Mouse (Mus musculus) NIH3T3 (cell line): ENCODE data around the gene Hoxc6.

Experiments used
- DNase-seq: peaks from one replicate; pipeline ENCODE4 v3.0.0-alpha.2; 2012; ENCODE audit warnings: low read depth

Hoxc6 gene

GRCm38 (mm10) chr15:102990461-102991397, 7.3 kb upstream of the Hoxc6 start, which contains the start of gene Hoxc8:
Gene Hoxc8 (plus strand): TSS chr15:102990607.
- DNase-seq = no peak

DNA sequence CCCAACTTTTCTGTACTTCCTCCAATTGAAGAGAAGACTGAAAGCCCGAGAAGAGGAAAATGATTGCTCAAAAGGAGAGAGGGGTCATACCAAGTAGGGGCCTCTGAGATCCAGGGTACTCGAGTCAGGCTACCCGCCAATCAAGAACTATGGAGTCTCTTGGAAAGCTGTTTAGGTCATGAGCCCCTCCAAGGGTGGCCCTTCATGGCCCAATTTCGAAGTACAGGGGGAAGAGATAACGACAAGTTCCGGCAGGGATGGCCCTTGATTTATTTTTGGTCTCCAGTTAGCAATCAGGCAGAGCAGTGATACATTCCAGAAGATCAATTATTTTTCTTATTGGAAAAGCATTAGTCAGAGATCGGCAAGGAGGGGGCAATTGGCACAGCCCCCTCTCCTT, 6.3 kb upstream of the Hoxc6 start:
- DNase-seq = no peak

DNA sequence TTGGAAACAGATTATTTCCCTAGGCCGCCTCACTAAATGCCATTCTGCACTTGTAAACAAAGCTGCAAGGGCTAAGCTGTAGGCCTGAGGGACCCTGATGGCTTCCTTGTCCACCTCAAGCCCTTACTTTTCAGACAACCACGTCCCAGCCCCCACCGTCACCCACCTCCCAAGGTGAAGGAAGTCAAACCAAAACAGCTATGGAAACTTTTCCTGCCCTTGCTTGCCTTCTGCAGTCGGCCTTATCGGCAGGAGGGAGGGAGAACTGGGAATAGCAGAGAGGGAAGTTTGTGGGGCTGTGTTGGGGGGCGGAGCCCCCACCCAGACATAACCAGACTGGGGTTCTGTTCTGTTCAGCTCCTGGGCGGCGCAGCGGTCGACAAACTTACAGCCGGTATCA, 5.9 kb upstream of the Hoxc6 start:
- DNase-seq = no peak

GRCm38 (mm10) chr15:102992863-102993262, 5.2 kb upstream of the Hoxc6 start:
- no peak for DNase-seq

- DNase-seq = no peak
Measured at GRCm38 (mm10) chr15:102996548-102996947, 1.5 kb upstream of the Hoxc6 start.

DNA sequence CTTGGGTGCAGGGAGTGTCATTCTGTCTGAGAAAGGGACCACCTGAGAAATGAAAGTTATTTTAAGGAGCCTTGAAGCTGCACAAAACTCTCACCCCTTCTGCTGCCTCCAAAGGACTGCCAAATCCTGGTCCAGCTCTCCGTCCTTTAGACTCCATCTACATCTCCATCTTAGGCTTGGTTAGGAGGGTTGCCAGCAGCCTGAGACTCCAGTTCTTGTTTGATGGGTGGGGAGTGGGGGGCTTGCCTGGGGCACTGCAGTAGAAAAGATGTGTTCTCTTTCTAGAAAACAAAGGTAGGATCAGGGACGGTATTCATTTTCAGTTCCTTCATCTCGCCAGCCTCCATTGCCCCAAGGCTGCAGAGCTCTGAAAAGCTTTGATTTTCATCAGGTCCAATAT, 626 bp upstream of the Hoxc6 start:
- peak; percentile 38 for DNase-seq

GRCm38 (mm10) chr15:102998608-102999182, 638 bp downstream of the Hoxc6 start:
- peak; percentile 50 for DNase-seq

DNA sequence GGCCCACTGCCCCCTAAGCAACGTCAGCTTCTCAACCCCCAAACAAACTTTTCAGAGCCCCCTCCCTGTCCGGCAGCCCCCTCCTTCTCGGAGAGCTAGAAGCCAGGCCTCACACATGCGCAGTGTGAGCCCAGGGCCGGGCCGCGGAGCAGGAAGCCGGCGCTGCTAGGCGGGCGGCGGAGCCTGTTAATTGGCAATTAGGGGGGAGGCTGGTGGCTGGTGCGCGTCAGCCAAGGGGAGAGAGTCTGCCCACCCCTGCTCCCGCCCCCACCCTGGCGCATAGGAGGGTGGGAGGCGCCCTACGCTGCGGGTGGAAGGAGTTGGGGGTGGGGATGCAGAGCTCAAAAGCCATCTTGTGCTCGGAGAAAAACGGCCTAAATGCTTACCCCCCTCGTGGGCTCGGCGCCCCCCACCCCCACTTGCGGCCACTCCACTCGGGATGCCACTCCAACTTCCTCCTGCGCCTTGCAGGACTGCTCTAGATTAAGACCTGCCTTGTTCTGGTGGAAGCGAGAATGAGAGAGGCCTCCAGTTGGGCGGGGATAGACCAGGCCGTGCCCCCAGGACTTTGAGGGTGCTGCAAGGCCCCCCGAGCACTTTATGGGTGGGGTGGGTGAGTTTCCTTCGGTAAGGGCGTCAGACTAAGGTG, 1.2 kb downstream of the Hoxc6 start:
- peak; percentile 96 for DNase-seq

DNA sequence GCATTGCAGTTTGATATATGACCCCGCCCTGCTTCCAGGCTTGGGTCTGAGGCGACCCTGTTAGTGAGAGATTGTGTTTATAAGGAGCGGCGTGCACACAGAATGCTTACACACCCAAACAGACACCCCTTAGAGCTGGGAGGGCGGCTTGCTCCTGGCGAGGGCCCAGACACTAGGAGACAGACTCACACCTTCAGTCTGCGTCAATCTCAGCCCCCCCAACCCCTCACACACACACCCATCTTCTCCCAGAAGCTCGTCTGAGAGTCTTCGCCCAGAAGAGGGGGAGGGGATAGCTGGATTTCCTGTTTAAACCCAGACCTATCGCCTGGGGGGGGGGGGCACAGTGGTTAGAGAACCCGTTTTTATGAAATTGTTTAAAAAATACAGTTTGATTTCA, 1.9 kb downstream of the Hoxc6 start:
- peak; percentile 55 for DNase-seq

DNA sequence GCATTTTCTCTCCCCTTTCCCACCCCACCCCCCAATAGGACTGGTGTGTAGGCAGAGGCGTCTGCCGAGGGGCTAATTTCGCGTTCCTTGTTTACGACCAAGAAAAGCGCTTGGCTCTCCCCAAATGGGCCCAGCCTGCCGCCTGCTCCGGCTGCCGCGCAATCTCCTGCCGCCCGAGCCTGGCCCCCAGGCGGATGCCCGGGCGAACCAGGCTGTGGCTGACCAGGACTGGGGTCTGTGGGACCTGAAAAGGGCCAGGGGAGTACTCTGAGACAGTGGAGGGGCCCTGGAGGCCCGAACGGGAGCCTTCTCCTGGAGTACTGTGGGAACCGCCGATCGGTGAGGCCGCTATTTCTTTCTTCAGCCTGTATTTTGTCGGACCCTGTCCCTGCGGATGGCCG, 2.4 kb downstream of the Hoxc6 start:
- DNase-seq = no peak

DNA sequence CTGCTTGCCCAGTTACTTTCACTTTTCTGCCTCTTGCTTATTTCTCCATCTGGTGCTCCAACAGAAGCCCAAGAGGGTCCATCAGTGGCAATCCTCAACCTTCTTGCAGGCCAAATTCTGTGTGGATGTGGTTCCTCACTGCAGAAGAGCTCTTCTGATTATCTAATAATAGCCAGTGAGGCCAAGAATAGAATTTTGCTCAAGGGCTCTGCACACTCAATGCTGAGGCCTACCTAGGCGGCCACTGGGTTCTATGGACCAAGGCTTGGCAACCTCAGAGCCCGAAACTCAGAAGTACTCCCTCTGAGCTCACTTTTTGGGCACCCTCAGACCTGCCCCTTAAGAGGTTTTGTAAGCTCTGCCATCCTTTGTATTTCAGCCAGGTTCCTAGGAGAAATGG, 3.3 kb downstream of the Hoxc6 start:
- no peak for DNase-seq

DNA sequence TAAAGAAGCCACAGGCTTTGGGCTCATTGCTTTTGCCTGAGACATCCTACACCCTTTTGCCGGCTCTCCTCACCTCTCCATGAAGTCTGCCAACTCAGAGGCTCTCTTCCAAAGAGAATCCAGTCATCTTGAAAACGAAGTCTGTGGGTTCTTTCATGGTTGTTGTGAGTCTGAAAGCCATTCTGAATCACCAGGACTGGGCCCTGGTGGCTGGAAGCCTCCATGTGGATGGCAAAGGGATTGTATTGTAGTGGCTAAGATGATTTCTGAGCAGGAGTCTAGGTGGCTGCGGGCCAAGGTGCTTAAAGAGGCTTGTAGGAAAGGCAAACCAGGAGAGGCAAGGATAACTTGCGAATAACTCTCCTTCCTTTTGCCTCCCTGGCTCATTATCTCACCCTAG, 4.1 kb downstream of the Hoxc6 start:
- DNase-seq = peak; percentile 82

DNA sequence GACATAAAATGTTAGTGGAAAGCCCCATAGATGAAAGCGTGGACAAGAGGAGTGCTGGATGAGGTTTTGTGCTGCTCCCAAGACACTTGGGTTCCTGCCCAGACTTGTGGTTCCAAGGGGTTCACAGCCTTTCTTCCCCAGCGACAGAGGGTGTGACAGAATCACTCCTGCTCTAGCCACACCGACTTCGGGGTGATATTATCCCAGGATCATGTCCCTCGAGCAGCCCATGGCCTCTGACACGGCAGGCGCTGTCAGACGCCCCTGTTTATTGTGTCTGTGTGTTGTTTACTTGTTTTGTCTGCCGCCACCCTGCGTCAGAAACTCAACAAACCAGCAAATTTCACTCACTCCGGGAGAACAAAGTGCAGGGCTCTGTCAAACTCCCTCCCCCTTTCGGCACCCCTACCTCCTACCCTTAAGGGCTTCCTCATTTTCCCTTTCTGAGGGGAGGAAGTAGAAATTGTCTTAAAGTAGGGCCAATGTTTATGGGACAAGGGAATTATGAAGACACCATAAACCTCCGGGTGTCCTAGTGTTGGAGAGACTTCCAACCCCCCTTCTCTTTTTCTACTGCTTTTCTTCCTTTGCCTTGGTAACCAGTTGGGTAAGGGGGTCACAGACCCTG, 4.9 kb downstream of the Hoxc6 start:
- DNase-seq = peak; percentile 39

DNA sequence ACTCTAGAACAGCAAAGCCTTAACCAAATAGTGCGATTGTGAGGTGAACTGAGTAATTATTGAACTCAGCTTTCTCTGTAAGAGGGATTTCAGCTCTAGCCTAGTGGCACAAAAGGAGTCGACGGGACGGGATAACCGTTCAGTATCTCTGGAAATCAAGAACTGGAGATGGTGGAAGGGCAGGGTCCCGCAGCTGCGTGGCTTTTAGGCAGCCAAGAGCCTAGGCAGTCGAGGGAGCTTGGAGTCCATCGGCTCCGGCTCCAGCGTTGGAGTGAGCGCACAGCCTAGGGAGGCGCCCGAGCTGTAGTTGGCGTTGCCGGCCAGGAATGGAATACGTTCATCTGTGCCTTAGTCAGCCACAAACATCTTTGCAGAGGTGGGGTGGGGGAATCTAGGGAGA, 7.3 kb downstream of the Hoxc6 start:
- peak; percentile 58 for DNase-seq

GRCm38 (mm10) chr15:103005797-103006196, 7.7 kb downstream of the Hoxc6 start:
- DNase-seq = peak; percentile 45

- no peak for DNase-seq
Measured at GRCm38 (mm10) chr15:103006326-103006725, 8.3 kb downstream of the Hoxc6 start.

- DNase-seq = peak; percentile 50
Measured at GRCm38 (mm10) chr15:103009265-103010111, 11.4 kb downstream of the Hoxc6 start.

GRCm38 (mm10) chr15:103010112-103010846, 12.2 kb downstream of the Hoxc6 start:
- no peak for DNase-seq

DNA sequence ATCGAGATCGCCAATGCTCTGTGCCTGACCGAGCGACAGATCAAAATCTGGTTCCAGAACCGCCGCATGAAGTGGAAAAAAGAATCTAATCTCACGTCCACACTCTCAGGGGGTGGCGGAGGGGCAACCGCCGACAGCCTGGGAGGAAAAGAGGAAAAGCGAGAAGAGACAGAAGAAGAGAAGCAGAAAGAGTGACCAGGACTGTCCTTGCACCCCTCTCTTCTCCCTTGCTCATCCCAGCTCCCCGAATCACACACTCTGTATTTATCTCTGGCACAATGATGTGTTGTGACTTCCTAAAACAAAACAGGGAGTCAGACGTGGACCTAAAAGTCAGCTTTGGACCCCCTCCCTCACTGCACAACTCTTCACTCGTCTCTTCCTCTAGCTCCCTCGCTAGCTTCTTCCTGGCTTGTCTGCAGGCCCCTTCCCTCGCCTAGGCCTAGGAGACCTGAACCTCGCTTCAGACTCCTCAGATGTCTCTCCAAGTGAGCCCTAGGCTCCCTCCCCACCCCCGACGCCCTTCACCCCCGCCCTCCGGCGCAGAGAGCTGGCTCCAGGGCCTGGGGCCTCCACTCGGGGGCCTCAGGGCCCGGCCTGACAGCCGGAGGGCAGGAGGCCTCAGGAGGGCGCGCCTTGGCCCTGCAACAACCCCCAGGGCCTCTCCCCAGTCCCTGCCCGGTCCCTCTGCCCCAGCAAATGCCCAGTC, 12.9 kb downstream of the Hoxc6 start:
- DNase-seq = no peak

DNA sequence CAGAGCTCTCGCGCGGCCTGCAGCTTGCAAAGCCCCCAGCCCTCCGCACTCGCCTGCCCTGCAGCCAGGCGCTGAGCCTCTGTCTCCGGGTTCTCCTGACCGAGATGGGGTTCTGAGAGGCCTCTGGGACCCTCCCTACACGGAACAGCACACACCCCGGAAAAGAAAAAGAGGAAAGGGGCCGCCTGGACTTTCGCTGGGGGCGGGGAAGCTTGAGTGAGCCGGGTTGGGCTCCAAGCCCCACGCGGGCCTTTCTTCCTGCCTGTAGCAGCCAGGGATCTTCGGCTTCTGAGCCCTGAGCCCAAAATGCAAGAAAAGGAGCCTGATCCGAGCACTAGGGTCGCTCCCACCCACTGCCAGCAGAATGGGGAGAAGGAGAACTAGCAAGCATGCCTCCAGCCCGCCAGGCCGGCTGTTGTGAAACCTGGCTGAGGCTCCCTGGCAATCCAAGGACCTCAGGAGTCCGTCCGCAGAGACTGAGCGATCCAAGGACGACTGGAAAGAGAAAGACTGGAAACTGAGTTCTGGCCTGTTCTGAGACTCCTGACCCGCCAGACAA, 13.9 kb downstream of the Hoxc6 start:
- DNase-seq = no peak
